Mouse (Mus musculus) lung, postnatal 14 days (tissue): ENCODE results near the gene Gse1.
A peak's percentile ranks its signal among the peaks of the same experiment; 100 is the strongest.

Experiments used
- DNase-seq: peaks from one replicate; pipeline ENCODE4 v3.0.0; 2021

The Gse1 gene

DNA sequence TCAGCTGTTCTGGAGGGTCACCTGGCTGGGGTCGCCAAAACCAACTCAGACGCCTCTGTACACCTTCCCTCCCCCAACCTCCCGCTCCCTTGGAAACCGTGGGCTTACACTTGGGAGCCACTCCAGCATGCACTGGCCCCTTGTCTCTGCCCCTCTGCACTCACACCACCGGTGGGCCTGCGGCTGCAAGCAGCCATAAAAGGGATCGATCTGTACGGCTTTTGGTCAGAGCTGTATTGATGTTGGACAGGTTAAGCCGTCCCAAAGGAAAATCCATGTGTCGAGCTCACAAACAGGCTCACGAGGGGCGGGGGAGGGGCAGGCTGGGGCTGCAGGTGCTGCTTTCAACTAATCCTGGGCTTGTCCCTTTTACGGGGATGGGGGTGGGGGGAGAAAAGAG, 314.7 kb downstream of the Gse1 start:
- no peak for DNase-seq

DNA sequence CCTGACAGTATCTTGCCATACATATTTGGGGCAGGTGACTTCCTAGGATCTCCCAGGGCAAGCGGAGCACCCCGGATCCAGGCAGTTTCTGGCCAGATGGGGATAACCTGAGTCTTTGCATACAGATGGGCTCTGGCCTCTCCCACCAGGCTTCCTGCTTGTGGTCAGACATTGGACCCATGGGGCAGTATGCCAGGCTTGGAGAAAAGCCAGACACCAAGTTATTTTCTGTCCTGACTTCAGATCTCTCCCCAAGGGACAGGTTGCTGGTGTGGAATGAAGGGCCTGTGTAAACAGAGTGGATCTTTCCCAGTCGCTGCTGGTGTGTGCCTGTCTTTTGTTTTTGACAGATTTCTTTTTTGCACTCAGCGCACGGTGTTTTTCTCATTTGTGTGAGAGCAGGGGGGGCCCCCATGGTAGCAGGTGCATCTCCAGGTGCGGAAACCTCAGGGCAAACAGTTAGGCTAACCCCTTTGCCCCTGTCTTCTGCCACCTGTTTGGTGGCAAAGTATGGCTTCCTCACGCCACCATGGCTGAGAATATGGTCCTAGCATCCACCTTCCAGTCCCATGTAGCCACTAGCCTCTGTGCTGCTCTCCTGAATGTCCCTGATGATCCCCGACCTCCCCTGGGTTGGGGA, 315.3 kb downstream of the Gse1 start:
- DNase-seq, result peak; percentile 63

DNA sequence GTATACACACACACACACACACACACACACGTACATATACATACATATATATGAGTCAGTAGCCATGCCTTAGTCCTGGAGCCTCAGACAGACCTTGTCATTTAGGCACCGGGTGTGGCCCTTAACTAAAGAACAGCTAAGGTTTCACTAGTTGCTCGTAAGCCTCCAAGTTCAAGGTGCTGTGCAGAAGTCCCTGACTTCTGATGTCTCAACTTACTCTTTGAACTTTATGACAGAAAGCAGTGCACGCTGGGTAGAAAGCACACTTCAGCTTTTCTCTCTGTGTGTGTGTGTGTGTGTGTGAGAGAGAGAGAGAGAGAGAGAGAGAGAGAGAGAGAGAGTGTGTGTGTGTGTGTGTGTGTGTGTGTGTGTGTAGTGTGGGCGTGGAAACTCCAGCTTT, 315.9 kb downstream of the Gse1 start:
- no peak for DNase-seq

DNA sequence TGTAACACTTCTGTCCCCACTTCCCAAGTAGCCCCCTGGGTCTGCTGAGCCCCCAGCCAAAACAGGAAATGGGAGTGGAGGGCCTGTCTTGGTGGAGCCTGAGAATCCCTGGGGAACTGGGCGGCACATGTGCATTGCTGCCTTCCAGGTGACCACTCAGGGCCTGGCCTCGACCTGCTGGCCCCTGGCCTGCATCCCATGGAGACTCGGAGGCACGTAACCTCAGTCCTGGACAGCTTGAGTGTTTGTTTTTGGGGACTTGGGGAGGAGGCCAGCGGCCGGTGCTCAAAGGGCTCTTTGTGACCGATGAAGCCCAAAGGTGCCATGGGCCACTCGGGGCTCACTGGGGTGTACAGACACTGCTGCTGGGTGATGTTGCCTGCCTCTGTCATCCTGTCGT, 319.3 kb downstream of the Gse1 start:
- peak; percentile 47 for DNase-seq

DNA sequence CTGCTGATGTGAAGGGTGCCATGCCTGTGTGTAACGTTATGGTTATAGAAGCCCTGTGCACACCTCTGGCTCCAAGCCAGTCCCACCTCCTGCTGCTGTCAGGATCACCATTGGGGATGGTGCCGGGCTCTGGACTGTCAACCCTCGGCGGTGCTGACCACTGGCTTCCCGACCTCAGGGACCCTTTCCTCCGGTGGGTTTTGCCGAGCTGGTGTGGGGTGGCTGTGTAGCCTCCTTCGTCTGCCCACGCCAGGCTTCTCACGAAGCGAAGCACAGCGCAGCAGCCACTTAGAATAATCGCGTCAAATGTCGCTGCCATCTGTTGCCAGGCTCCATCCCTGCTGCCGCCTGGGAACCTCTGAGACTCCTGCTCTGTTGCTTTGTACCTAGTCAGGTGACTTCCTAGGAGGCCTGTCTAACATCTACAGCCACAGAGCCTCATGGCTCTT, 320.1 kb downstream of the Gse1 start:
- no peak for DNase-seq

DNA sequence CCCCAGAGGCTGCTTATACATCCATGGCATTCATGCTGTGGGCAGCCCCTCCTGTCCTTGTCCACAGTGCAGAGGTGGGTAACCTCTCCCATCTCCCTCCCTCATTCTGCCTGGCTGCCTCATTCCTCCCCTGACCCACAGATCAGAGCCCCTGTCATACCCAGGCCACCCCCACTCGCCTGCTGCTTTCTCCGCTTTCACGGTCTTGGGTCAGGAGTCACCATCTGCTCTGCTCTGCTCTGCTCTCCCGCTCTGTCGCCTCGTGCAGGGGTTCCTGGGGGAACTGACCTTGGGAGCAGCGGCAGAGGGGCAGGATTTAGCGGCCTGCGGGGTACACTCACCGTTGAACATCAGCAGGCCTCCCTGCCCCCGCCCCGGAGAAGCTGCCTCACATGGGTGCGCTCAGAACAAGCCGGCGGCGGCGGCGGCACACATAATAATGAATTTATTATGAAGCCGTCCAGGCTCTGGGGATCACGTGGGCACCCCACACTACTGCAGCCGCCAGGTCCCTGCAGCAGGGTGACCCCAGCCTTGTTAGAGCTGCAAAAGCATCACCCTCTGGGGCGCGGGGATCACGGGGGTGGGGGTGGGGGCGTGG, 321.2 kb downstream of the Gse1 start:
- DNase-seq, result no peak

DNA sequence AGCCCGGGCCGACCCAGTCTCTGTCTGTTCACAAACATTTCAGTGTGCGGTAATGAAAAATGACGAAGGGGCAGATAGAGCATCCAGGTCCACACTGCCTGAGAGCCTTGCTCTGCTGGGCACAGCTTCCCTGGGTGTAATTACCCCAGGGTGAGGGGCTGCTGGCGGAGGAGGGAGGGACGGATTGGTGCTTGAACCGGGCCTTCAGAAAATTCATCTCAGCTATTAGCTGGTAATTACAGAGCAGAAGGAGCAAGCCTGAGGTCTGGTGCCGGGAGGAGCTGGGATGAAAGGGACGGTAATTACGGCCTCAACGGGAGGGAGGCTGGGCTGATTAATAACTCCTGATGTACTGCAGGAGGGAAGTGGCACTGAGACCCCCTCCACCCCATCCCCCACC, 321.7 kb downstream of the Gse1 start:
- DNase-seq, result no peak

DNA sequence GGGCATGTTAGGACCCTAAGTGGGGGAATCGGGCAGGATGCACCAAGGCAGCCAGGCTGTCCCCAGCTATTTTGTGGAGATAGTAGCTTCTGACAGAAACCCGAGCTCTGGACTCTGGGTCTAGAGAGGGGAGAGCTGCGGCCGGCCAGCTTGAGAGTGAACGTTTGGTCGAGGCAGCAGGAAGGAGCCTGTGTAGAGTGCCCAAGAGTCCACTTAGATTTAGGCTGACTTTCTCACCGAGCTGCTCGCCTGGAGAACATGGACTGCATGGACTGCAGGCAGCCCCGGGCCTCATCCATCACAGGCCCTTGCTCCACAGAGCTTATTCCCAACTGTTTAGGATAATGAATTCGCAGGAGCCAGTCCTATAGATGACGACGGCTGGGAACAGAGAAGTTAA, 322.2 kb downstream of the Gse1 start:
- no peak for DNase-seq

DNA sequence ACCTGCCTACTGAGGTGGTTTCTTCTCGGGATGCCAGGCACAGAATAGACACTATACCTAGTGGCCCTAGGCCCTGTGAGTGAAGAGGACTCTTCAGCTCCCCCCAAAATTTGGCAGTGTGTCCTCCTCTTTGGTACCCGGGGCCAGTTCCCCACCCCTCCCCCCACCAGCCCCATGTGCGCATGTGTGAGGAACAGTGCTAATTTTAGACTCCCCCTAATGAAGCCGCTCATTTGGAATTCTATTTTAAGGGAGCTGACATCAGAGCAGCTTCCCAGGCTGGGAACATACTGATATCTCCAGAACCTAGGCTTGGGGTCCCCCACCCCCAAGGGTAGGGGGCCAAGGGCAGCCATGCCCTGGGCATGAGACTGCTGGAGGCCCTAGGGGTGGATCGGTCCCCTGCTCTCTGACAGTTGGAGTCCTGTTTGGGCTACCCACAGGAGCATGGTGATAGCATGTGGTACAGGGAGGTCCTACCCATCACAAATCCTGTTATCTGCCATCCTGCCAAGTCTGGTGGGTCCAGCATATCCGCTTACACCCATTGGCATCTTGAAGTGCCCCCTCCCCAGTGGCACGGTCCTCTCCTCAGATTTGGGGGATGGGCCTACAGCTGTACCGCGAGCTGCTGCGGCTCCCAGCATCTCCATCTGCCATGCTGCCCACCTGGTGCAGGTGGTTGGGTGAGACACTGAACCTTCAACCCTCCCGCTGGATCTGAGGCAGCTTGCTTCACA, 322.9 kb downstream of the Gse1 start:
- no peak for DNase-seq

DNA sequence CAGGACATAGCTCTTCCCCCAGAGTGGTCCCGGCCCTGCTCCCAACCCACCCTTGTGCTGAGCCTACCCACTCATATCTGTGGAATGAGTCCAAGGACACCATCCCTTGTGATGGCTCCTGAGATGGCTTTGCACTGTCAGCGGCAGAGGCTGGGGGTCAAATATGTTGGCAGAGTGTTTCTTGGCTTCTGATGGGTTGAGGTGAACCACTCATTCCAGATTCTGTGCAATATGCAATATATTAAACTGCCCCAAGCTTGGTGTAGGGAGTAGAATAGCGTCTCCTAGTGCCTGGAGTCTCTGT, 323.4 kb downstream of the Gse1 start:
- DNase-seq, result no peak

DNA sequence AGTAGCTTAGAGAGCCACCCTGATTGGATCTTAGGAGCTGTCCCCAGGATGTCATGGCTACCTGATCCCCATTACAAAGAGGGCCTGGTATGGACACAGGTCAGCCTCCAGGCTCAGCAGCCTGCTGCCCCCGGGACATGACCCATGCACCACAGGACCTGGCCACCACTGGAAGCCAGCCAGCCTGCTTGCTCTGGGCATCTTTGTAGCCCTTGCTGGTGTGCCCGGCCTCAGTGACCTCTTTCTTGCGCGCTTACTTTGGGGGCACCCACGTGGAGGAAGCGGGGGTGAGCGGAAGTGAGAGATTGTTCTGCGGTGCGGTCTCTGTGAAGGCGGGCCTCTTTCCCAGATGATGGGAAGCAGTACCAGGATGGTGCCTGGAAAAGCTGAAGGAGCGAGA, 324.3 kb downstream of the Gse1 start:
- no peak for DNase-seq

DNA sequence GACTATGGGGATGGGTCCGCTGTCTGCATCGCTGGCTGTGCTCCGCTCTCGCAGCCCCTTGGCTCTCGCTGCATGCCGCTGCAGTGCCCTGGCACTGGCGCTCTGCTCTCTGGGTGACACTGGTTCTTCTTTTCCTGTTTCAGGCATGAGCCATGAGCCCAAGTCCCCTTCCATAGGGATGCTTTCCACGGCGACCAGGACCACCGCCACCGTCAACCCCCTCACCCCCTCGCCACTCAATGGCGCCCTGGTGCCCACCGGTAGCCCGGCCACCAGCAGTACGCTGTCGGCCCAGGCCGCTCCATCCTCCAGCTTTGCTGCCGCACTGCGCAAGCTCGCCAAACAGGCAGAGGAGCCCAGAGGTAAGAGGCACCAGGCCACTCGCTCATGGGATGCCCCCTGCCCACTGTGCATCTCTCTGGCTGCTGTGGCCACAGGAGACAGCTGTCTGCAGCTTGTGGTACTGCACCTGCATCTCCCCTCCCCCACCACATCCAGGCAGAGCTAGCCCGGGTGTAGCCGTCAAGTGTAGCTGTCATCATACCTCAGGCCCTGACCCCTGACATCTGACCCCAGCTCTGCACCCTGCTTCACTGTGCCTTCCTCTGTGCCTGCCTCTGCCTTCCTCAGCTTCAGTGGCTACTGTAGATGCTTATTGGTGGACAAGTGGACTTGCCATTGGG, 325.3 kb downstream of the Gse1 start:
- DNase-seq, result no peak

DNA sequence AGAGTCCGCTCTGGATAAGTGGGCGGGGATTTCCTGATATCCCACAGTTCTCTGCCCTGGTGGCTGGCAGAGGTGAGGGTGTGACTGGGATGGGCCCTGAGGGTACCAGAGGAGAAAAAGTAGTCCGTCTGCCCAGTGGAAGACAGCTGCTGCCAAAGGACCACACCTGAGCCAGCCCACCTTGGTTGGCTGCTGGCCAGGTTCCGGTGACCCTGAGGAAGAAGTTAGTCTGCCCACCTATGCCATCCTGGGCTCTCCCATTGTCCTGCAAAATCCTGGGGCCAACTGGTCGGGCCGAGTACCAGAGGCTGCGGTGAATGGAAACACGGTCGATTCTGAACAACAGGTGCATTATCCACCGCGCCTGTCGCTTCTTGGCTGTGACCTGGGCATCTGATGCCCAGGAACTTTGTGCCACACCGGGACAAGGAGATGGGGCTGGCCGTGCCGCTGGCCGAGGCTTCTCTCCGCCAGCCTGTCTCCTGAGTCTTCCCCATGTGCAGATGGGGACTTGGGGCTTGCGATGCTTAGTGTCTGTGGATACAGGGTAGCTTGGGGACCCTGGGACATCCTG, 326.3 kb downstream of the Gse1 start:
- no peak for DNase-seq

DNA sequence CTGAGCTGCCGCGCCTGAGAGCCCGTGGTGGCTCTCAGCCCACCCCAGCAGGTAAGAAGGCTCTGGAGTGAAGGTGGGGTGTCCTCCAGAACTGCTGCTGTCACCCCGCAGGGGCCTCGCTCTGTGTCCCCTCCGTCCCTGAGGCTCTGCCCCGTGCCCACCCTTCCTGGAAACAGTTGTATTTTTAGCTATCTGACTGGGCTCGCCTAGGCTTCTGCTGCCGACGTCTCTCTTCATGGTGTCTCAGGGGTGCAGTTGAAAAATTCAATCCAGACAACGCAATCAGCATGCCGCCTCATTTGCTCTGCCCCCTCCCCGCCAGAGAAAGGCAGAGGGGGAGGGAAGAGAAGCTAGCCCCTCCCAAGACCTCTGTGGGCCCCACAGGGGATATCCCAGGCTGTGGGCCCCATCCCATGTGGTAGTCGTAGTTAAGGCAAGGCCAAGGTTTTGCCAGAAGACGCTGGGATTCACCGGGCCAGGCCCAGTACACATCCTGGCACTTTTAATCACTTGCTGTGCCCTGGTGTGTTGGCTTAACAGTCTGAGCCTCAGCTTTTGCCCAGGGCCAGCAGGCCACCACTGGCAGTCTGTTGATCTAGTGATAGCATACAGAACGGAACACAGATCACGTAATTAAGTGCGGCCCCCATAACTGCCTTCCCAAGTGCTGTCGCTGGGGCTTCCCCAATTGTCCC, 328.1 kb downstream of the Gse1 start:
- DNase-seq, result no peak

DNA sequence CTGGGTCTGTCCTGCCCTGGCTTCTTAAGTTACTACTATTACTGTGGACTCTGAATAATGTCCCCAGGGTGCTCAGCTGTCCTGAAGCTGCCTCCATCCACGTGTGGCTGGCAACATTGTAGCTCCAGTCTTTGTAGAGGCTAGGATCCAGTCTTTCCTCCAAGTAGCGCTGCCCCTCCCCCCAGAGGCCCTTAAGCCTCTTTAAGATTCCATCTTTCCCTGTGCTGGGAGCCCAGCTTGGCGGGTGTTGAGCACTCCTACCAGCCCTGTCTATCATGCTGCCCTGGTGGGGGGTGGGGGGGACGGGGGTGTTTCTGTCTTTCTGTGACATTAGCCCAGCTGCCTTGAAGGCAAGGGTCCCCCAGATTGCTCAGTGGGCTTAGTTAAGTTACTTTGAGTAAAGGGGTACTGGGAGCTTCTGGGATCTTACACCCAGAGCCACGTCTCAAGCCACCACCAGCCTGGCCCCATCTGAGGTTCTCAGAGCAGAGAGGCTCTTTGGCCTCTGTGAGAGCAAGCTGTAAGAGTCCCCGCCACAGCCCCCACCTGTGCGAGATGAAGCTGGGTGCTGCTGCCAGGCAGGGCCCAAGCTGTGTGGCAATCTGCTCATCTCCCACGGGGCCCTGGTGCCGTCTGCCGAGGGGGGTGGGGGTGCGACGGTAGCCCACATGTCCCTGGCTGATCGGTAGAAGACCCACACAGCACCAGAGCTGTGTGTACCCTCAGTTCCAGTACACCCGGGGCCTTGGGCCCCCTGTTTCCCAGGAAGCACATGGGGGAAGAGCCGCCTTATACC, 329.1 kb downstream of the Gse1 start:
- DNase-seq, result peak; percentile 50

DNA sequence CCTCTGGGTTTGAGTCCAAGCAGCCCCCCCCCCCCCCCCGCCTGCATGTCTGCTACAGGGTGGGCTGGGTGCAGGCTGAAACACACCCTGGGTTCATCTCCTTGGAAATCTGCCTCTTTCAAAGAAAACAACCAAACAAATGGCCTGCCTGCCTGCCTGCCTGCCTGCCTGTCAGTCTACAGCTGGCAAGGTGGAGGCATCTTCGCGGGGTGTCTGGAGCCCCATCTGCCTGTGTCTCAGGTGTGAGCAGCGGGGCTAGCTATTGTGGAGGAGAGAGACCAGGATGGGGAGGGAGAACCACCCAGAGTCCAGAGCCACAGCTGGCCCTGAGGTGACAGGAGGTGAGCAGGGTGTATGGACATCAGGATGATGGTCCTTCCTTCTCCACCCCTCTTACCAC, 329.9 kb downstream of the Gse1 start:
- DNase-seq, result no peak

DNA sequence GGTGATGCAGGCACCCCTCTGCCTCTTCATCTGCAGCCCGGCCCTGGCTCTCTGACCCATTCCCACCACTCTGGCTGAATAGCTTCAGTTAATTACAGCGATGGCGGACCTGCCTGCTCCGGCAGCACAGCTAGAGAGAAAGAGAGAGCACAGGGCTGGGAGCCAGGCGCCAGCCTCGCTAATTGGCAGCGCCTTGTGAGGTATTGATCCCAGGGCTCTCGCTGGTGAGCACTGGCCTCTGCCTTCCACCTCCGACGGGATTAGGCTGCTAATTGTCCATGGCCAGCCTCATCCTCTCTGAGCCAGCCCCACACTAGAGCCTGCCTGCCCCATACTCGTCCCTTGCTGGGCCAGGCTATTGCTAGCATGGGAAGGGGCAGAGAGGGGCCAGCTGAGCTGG, 331.4 kb downstream of the Gse1 start:
- DNase-seq, result no peak

DNA sequence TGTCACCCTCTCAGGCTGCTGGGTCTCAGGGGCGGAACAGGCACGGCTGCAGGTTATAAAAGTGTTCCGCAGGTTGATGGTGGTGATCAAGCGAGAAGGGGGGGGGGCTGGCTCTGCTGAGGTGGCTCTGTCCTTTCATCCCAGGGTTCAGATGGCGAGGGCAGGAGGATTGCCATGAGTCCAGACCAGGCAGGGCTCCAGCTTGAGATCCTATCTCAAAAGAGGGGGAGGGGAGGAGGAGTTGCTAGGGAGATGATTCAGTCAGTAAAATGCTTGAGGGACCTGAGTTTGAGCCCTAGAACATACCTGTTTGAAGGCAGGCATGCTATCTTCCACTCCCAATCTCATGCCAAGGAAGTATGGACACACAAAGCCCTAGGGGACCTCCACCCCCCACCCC, 332.3 kb downstream of the Gse1 start:
- DNase-seq, result no peak

DNA sequence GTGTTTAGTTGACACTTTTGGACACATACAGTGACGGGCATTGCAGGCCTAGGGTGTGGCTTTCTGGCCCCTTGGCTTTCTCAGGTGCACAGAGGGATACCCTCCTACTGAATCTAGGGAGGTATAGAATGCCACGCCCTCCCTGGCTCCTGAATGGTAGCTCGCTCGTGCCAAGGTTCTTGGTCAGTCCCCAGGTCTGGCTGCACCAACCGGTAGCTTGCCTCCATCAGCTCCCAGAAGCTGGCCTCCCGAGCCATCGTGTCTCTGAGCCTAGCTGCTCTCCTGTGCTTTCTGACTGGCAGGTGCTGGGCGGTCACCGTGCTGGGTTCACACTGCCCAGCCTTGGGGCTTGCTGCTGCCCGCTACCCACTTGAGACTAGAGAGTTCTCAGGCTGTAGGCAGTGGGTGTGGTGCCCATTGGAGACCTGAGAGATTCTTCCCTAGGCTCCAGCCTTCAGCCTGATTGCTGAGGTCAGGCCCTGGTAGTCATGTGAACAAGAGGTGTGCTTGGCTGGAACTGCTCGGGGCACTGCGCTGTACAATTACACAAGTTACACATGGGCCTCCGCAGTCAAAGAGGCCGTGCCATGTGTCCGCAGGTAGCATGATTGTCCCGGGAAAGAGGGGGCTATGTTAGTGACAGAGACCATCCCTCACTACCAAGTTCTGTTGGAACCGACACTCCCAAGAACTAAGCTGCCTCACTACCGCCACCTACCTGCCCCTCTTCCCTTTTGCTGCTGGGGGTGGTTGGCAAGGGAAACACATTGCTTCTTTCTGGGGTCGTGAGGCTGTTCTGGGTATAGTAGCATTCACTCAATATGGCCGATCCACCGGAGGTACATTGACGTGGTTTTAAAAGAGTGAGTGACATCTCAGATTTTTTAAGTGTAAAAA, 333.5 kb downstream of the Gse1 start:
- DNase-seq, result peak; percentile 37

DNA sequence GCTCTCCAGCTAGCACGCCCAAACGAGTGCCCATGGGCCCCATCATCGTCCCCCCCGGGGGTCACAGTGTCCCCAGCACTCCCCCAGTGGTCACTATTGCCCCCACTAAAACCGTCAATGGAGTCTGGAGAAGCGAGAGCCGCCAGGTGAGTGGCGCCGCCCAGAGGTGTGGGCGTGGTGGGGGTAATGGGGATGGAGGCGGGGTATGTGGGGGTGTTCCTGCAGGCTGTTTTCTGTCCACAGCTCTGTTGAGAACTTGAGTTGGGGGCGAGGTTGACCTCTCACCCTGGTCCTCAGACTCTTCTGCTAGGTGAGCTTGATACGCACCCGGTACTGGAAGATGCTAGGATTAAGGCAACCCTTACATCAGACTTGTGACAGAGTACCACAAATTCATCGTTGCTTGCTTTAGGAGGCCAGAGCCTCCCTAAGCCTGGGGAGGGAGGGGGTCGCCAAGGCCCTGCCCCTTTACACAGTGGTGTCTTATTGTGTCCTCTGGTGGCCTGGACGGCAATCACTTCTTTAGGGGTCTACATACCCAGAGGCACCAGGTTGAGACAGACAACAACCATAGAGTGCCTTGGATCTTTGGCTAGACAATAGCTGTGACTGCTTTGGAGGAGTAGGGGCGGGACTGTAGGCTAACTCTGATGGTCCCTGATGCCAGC, 334.6 kb downstream of the Gse1 start:
- no peak for DNase-seq

DNA sequence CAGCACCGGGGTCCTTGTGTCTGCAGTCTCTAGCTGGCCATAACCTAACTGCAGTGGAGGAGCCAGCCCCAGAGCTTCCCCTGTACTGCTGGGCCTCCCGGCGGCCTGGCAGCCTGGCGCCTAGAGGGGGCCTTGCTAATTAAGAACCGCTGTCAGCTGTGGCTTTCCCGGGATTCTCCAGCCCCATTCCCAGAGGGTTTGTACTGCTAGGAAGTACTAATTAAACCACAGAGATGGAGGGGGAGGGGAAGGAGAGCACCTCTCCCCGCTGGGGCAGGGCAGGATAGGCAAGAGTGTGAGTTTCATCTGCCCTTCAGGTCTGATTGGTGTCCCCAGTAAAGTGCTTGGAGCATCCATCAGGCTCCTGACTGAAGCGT, 335.1 kb downstream of the Gse1 start:
- no peak for DNase-seq
